Mouse (Mus musculus) MEL (cell line): Measurements from ENCODE around the gene Amn1. TPM values are rescaled to one million over a fixed set of nuclear protein-coding genes. Genes with fewer than 3 reads are reported as not detected.

Source experiments
- DNase-seq: peaks from one replicate; pipeline ENCODE4 v3.0.0; 2011; ENCODE audit warnings: low read depth, low spot score
- H3K27ac ChIP-seq: 2 replicates; pipeline ENCODE4 v1.5.1; 2012; ENCODE audit warnings: low read depth, mild to moderate bottlenecking, control low read depth, low read length, moderate library complexity; ENCODE audit not compliant: control insufficient read depth
- H3K27me3 ChIP-seq, 2 experiments: fragments of 150-350 bp in 1 of 2; sonication (generic) in 1 of 2; 2 replicates each; pipeline ENCODE4 v1.6.1; 2012; ENCODE audit warnings: low read length in 2 of 2, mild to moderate bottlenecking in 2 of 2, improper control_type of control experiment in 1 of 2, moderate library complexity in 1 of 2; ENCODE audit not compliant: insufficient read depth in 2 of 2, control insufficient read depth in 1 of 2
- H3K36me3 ChIP-seq, 2 experiments: 2 replicates each; pipeline ENCODE4 v1.6.1; 2012 to 2014; ENCODE audit warnings: low read length in 2 of 2, improper control_type of control experiment in 1 of 2, inconsistent platforms in 1 of 2, mild to moderate bottlenecking in 1 of 2; ENCODE audit not compliant: insufficient read depth in 2 of 2, control insufficient read depth in 1 of 2
- H3K4me1 ChIP-seq, 2 experiments: fragments of 150-350 bp in 1 of 2; sonication (generic) in 1 of 2; 2 replicates each; pipeline ENCODE4 v1.6.1; 2012; ENCODE audit warnings: low read length in 2 of 2, improper control_type of control experiment in 1 of 2, mild to moderate bottlenecking in 1 of 2; ENCODE audit not compliant: insufficient read depth in 2 of 2, control insufficient read depth in 1 of 2
- H3K4me3 ChIP-seq, 2 experiments: fragments of 150-350 bp in 1 of 2; sonication (generic) in 1 of 2; 2 replicates each; pipeline ENCODE4 v1.5.1; 2012; ENCODE audit warnings: low read depth in 2 of 2, low read length in 2 of 2, mild to moderate bottlenecking in 2 of 2, moderate library complexity in 2 of 2, control low read depth in 1 of 2, improper control_type of control experiment in 1 of 2; ENCODE audit not compliant: control insufficient read depth in 1 of 2, insufficient read depth in 1 of 2
- H3K79me2 ChIP-seq: 2 replicates; pipeline ENCODE4 v1.6.1; 2012; ENCODE audit warnings: mild to moderate bottlenecking, low read length, moderate library complexity; ENCODE audit not compliant: control insufficient read depth, poor library complexity, insufficient read depth
- H3K9ac ChIP-seq: 2 replicates; pipeline ENCODE4 v1.6.1; 2012; ENCODE audit warnings: low read depth, mild to moderate bottlenecking, control low read depth, low read length, moderate library complexity; ENCODE audit not compliant: control insufficient read depth, poor library complexity, severe bottlenecking
- H3K9me3 ChIP-seq: fragments of 150-350 bp; sonication (generic); replicated peaks from 2 replicates; pipeline ENCODE4 v1.6.1; 2012; ENCODE audit warnings: mild to moderate bottlenecking, low read length, improper control_type of control experiment, moderate library complexity; ENCODE audit not compliant: insufficient read depth
- BHLHE40 ChIP-seq: IDR thresholded peaks from 2 replicates; pipeline ENCODE4 v1.6.1; 2012; ENCODE audit warnings: low read depth, mild to moderate bottlenecking, inconsistent platforms, low read length, improper control_type of control experiment, borderline replicate concordance
- CHD1 ChIP-seq: IDR thresholded peaks from 2 replicates; pipeline ENCODE4 v1.6.1; 2012; ENCODE audit warnings: low read depth, mild to moderate bottlenecking, inconsistent platforms, low read length, improper control_type of control experiment
- CHD2 ChIP-seq: IDR thresholded peaks from 2 replicates; pipeline ENCODE4 v1.6.1; 2011; ENCODE audit warnings: low read length, improper control_type of control experiment
- CTCF ChIP-seq, 3 experiments: IDR thresholded peaks in 2 of 3; conservative IDR thresholded peaks in 1 of 3; 2 replicates each; pipeline ENCODE4 v1.5.1; 2011 to 2012; ENCODE audit warnings: low read length in 3 of 3, low read depth in 2 of 3, mild to moderate bottlenecking in 2 of 3, improper control_type of control experiment in 1 of 3, inconsistent platforms in 1 of 3, mixed read lengths in 1 of 3, moderate library complexity in 1 of 3; ENCODE audit not compliant: control insufficient read depth in 1 of 3, insufficient read depth in 1 of 3, poor library complexity in 1 of 3, severe bottlenecking in 1 of 3
- E2F4 ChIP-seq: IDR thresholded peaks from 2 replicates; pipeline ENCODE4 v1.6.1; 2011; ENCODE audit warnings: low read depth, low read length, improper control_type of control experiment, borderline replicate concordance
- ELF1 ChIP-seq: IDR thresholded peaks from 2 replicates; pipeline ENCODE4 v1.6.1; 2014; ENCODE audit warnings: low read depth, mild to moderate bottlenecking, inconsistent platforms, low read length, improper control_type of control experiment, moderate library complexity
- EP300 ChIP-seq, 2 experiments: IDR thresholded peaks; 2 replicates each; pipeline ENCODE4 v1.6.1; 2011; ENCODE audit warnings: improper control_type of control experiment in 2 of 2, low read length in 2 of 2, low read depth in 1 of 2, mild to moderate bottlenecking in 1 of 2
- ETS1 ChIP-seq: IDR thresholded peaks from 2 replicates; pipeline ENCODE4 v1.6.1; 2012; ENCODE audit warnings: low read depth, mild to moderate bottlenecking, inconsistent platforms, low read length, improper control_type of control experiment, moderate library complexity
- GABPA ChIP-seq: IDR thresholded peaks from 2 replicates; pipeline ENCODE4 v1.6.1; 2012; ENCODE audit warnings: low read depth, mild to moderate bottlenecking, inconsistent platforms, low read length, improper control_type of control experiment, moderate library complexity
- GATA1 ChIP-seq: IDR thresholded peaks from 2 replicates; pipeline ENCODE4 v1.6.1; 2011; ENCODE audit warnings: low read depth, low read length, improper control_type of control experiment
- HCFC1 ChIP-seq: IDR thresholded peaks from 2 replicates; pipeline ENCODE4 v1.6.1; 2012; ENCODE audit warnings: low read depth, mild to moderate bottlenecking, inconsistent platforms, low read length, improper control_type of control experiment, moderate library complexity
- JUND ChIP-seq: IDR thresholded peaks from 2 replicates; pipeline ENCODE4 v1.6.1; 2011; ENCODE audit warnings: low read depth, mild to moderate bottlenecking, improper control_type of control experiment, low read length
- MAFK ChIP-seq: IDR thresholded peaks from 2 replicates; pipeline ENCODE4 v1.6.1; 2011; ENCODE audit warnings: low read depth, mild to moderate bottlenecking, low read length, improper control_type of control experiment, borderline replicate concordance
- MEF2A ChIP-seq: IDR thresholded peaks from 2 replicates; pipeline ENCODE4 v1.6.1; 2014; ENCODE audit warnings: low read depth, mild to moderate bottlenecking, inconsistent platforms, low read length, improper control_type of control experiment; ENCODE audit not compliant: poor library complexity, insufficient replicate concordance, severe bottlenecking; ENCODE audit errors: extremely low read depth
- NELFE ChIP-seq: IDR thresholded peaks from 2 replicates; pipeline ENCODE4 v1.6.1; 2011; ENCODE audit warnings: low read depth, low read length, improper control_type of control experiment
- POLR2AphosphoS2 ChIP-seq: IDR thresholded peaks from 2 replicates; pipeline ENCODE4 v1.6.1; 2011; ENCODE audit warnings: low read length, improper control_type of control experiment
- POLR2AphosphoS5 ChIP-seq: IDR thresholded peaks from 2 replicates; pipeline ENCODE4 v1.6.1; 2012; ENCODE audit warnings: low read depth, borderline replicate concordance, mild to moderate bottlenecking, inconsistent platforms, low read length, moderate library complexity, mixed read lengths
- RAD21 ChIP-seq: IDR thresholded peaks from 2 replicates; pipeline ENCODE4 v1.6.1; 2011; ENCODE audit warnings: mild to moderate bottlenecking, low read depth, low read length, improper control_type of control experiment
- SIN3A ChIP-seq: IDR thresholded peaks from 2 replicates; pipeline ENCODE4 v1.6.1; 2012; ENCODE audit warnings: low read length, improper control_type of control experiment, inconsistent platforms
- SMC3 ChIP-seq: IDR thresholded peaks from 2 replicates; pipeline ENCODE4 v1.6.1; 2011; ENCODE audit warnings: low read depth, low read length, improper control_type of control experiment
- TAL1 ChIP-seq: IDR thresholded peaks from 2 replicates; pipeline ENCODE4 v1.6.1; 2012; ENCODE audit warnings: mild to moderate bottlenecking, inconsistent platforms, low read length, moderate library complexity, mixed read lengths
- TBP ChIP-seq: IDR thresholded peaks from 2 replicates; pipeline ENCODE4 v1.8.0; 2011; ENCODE audit warnings: low read depth, low read length, improper control_type of control experiment
- USF2 ChIP-seq, 2 experiments: IDR thresholded peaks; 2 replicates each; pipeline ENCODE4 v1.6.1; 2011 to 2012; ENCODE audit warnings: improper control_type of control experiment in 2 of 2, low read length in 2 of 2, borderline replicate concordance in 1 of 2, inconsistent platforms in 1 of 2, low read depth in 1 of 2, mild to moderate bottlenecking in 1 of 2; ENCODE audit not compliant: insufficient read depth in 1 of 2
- ZC3H11A ChIP-seq: IDR thresholded peaks from 2 replicates; pipeline ENCODE4 v1.6.1; 2012; ENCODE audit warnings: low read depth, mild to moderate bottlenecking, inconsistent platforms, low read length, improper control_type of control experiment
- ZKSCAN1 ChIP-seq: IDR thresholded peaks from 2 replicates; pipeline ENCODE4 v1.6.1; 2012; ENCODE audit warnings: low read depth, mild to moderate bottlenecking, inconsistent platforms, low read length, improper control_type of control experiment, moderate library complexity
- ZMIZ1 ChIP-seq: IDR thresholded peaks from 2 replicates; pipeline ENCODE4 v1.6.1; 2012; ENCODE audit warnings: low read depth, mild to moderate bottlenecking, inconsistent platforms, low read length, improper control_type of control experiment, moderate library complexity
- ZNF384 ChIP-seq: IDR thresholded peaks from 2 replicates; pipeline ENCODE4 v1.6.1; 2012; ENCODE audit warnings: low read depth, mild to moderate bottlenecking, inconsistent platforms, low read length, improper control_type of control experiment
- polyA plus RNA-seq, 2 experiments: library from polyadenylated mRNA; stranded (reverse) in 1 of 2; unstranded in 1 of 2; fragments of >175 nt in 1 of 2; fragments of >200 nt in 1 of 2; gene quantifications; 2 replicates each; pipeline versions ENCODE4 v1.2.1 to v1.2.4; 2012; ENCODE audit warnings: low replicate concordance in 2 of 2, low read depth in 1 of 2; ENCODE audit not compliant: insufficient read length in 2 of 2, insufficient read depth in 1 of 2, missing spikeins in 1 of 2
- total RNA-seq: library from RNA; depleted of rRNA; stranded (reverse); fragments of 300-350 nt; gene quantifications from 2 replicates; pipeline ENCODE4 v1.2.3, GENCODE M21; 2012

The Amn1 gene
- total and polyA plus RNA-seq, 3 experiments, result 2.7 TPM; not detected in 1

- peaks cover 0 to 8% of the 10 kb centered on the region in 2 experiments; a peak in 2 of 4 replicates for H3K4me1 ChIP-seq
- no peak overlapping the region for H3K9ac ChIP-seq
- 0 out of 4 replicates have a peak, but pooled peaks cover 0 to 2% of the 10 kb centered on the region in 2 experiments for H3K36me3 ChIP-seq
- TF ChIP-seq GATA1, result no peak
- TF ChIP-seq POLR2AphosphoS5, result no peak
- TF ChIP-seq ETS1, result no peak
- no peak for TF ChIP-seq CTCF (IDR thresholded peaks at IDR 0.05 in 2 of 3, conservative IDR thresholded peaks at IDR 0.05 in 1 of 3; ENCODE audit: control insufficient read depth in 1 of 3, insufficient read depth in 1 of 3, low read depth in 2 of 3, low read length in 3 of 3, poor library complexity in 1 of 3, severe bottlenecking in 1 of 3)
- TF ChIP-seq BHLHE40, result no peak
- TF ChIP-seq CHD2, result no peak
- TF ChIP-seq ZMIZ1, result no peak
- no peak for TF ChIP-seq TAL1
- TF ChIP-seq USF2 (IDR thresholded peaks at IDR 0.05; ENCODE audit: borderline replicate concordance in 1 of 2, insufficient read depth in 1 of 2, low read depth in 1 of 2, low read length in 2 of 2), result no peak
- no peak for TF ChIP-seq ZC3H11A
- TF ChIP-seq TBP, result no peak
- TF ChIP-seq MEF2A, result no peak
- no peak for TF ChIP-seq ZNF384
- no peak for TF ChIP-seq NELFE
- TF ChIP-seq ELF1, result no peak
- no peak for TF ChIP-seq SMC3
- TF ChIP-seq HCFC1, result no peak
- TF ChIP-seq, all 39 proteins: peak for 0
- Histone ChIP-seq H3K79me2 (no peaks in the 10 kb centered on the region), H3K27ac (no peak overlapping the region), H3K4me3 (no peak overlapping the region), H3K9me3 (no peaks in the 10 kb centered on the region), H3K27me3 (no peaks in the 10 kb centered on the region)
- no peak for DNase-seq
Measured at GRCm38 (mm10) chr6:149134391-149135150, 53.9 kb downstream of the Amn1 start.

- DNase-seq, result peak; percentile 87
- peaks cover 0 to 8% of the 10 kb centered on the region in 2 experiments; a peak in 2 of 4 replicates for H3K4me1 ChIP-seq
- H3K9ac ChIP-seq, result no peak overlapping the region
- no peaks in the 10 kb centered on the region for H3K27me3 ChIP-seq
- H3K79me2 ChIP-seq, result no peaks in the 10 kb centered on the region
- H3K4me3 ChIP-seq, result no peak overlapping the region
- H3K27ac ChIP-seq, result no peak overlapping the region
- H3K9me3 ChIP-seq, result no peaks in the 10 kb centered on the region
- 0 out of 4 replicates have a peak, but pooled peaks cover 0 to 2% of the 10 kb centered on the region in 2 experiments for H3K36me3 ChIP-seq
- TF ChIP-seq TBP (0 out of 2 replicates have a peak, but pooled peaks have one; percentile 26), CHD2 (no peak), ZMIZ1 (no peak), RAD21 (peak; percentile 99), ZNF384 (peak; percentile 47; the same call in 1 of the 2 replicates), ZKSCAN1 (no peak), GABPA (no peak), CTCF (IDR thresholded peaks at IDR 0.05 in 2 of 3, conservative IDR thresholded peaks at IDR 0.05 in 1 of 3; ENCODE audit: control insufficient read depth in 1 of 3, insufficient read depth in 1 of 3, low read depth in 2 of 3, low read length in 3 of 3, poor library complexity in 1 of 3, severe bottlenecking in 1 of 3) (peak; percentile 62 to 99 (median 68)), JUND (no peak), ZC3H11A (peak; percentile 99), MAFK (no peak), POLR2AphosphoS2 (no peak), E2F4 (no peak), SIN3A (peak; percentile 66), EP300 (IDR thresholded peaks at IDR 0.05; ENCODE audit: low read depth in 1 of 2, low read length in 2 of 2) (no peak), NELFE (no peak), CHD1 (no peak), SMC3 (peak; percentile 100)
Measured at GRCm38 (mm10) chr6:149132311-149133077, 56.0 kb downstream of the Amn1 start.
